Mouse (Mus musculus) mouse trophoblast stem cell (cell line): Measurements from ENCODE around the gene Gm20388.

Source experiments
- in situ Hi-C, 2 experiments: fragments of 300-500 bp; cut with MseI, MboI; formaldehyde crosslinking; loops; 2 replicates in 1 of 2; 3 replicates in 1 of 2; pipeline ENCODE4 v1.15.1; 2025

The Gm20388 gene

DNA sequence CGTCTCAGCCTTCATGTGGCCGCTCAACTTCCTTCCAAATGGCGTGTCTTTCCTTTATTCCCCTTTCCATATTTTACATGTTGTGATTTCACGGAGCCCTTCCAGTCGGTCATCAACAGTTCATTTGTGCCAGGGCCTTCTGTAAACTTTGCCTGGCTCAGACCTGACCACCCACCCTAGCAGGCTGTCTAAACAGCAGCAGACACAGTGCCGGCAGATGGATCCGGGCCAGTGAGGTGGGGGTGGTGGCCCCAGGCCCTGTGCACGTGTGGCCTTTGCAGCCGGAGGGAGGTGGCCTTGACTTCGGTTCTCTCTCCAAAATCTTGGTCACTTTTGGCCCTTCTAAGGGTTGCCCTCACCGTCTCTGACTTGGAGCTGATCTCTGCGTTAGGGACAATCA is 940.8 kb downstream of the Gm20388 start:
- in situ Hi-C loops = no loop called here

DNA sequence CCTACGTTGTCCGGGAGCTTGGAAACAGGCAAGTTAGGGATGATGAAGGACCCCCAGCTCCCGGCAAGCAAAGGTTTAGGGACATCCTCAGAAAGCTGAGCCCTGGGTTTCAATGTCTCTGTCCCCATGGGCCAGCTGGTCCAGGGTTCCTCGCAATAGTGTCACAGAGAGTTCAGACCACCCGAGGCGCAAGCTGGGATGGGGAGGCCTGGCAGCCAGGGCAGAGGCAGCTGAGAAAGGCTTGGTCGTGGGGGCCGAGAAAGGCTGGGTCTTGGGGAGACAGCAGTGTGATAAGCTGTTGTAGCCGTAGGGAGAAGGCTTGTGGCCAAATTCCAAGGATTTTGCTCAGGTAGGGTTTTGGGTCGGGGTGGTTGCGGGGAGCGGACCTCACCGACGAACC is 949.2 kb downstream of the Gm20388 start:
- in situ Hi-C loops = no loop called here

DNA sequence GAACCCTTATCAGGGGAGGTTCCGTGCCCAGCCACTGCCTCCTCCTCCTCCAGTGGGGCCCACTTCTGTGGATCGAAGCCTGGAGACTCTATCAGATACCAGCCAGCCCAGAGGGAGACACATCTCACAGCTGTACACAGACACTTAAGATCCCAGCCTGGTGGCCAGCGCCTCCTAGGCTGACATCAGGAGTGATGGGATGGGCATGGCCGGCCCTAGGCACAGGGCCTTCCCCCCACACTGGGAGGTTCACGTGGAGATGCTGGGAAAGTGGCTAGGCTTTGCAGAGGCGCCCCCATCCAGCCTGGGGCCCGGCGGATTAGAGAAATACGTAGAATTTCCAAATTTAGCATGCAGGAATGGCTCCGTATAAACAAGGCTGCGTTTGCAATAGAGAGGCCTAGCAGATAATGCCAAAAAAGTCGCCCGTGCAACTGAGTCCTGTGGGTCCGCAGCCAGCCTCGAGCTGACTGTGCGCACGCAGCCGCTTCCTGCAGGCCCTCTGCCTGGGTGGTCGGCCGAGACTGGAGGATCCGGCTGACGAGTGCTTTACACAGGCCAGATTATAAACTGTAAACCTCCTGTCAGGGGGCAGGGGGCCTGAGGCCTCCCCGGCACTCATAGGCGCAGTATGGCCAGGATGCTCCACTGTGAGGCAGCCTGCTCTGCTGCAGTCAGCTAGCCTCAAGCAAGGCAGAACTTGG is 949.9 kb downstream of the Gm20388 start:
- in situ Hi-C loops = no loop called here

DNA sequence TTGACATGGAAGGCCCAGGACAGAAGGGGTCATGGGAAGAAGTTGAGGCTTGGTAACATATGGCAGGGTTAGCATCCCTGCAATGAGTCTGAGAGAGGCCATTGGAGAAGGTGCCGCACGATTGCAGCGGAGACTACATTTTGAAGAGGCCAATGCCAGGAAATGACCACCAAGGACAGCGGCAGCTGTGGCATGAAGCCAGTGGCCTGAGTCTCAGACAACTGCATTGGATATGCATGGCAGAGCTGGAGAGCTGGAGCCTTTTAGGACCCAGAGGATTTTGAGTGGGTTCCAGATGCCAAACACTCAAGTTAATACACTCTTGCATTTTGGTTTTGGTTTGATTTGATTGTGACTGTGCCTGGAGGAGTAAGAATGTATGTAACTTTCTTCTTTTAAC is 953.0 kb downstream of the Gm20388 start:
- in situ Hi-C loops = no loop called here

DNA sequence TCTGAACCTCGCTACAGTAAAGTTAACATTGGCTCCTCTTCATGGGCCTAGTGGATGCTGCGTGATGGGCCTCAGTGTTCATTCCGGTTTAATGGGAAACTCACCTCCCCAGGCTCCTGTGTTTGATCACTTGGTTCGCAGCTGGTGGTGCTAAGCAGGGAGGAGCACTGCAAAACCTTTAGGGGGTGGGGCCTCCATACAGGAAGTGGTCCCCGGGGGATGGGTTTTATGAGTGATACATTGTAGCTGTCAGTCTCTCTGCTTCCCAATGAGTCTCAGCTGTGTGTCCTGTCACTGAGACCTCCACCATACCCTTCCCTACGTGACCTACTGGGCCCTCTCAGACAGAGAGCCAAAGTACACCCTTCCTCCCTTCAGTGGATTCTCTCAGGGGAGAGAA is 956.7 kb downstream of the Gm20388 start:
- in situ Hi-C loops = no loop called here

DNA sequence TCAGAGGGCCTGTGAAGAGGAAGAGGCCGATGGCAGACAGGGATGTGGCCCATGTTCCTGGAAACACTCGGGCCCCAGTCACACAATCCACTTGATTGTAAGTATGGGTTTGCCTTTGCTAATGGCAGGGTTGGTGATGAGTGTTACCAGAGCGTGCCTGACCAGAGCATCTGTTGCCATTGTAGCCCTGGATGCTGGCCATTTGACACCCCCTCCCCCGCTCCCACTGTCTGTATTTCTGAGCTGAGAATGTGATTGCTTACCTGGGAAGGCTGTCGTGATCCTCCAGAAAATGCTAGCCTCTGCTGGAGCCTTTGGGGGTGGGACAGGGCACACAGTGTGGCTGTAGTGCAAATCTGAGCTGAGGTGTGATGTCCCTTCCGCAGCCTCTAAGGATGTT is 962.0 kb downstream of the Gm20388 start:
- in situ Hi-C loops = no loop called here

DNA sequence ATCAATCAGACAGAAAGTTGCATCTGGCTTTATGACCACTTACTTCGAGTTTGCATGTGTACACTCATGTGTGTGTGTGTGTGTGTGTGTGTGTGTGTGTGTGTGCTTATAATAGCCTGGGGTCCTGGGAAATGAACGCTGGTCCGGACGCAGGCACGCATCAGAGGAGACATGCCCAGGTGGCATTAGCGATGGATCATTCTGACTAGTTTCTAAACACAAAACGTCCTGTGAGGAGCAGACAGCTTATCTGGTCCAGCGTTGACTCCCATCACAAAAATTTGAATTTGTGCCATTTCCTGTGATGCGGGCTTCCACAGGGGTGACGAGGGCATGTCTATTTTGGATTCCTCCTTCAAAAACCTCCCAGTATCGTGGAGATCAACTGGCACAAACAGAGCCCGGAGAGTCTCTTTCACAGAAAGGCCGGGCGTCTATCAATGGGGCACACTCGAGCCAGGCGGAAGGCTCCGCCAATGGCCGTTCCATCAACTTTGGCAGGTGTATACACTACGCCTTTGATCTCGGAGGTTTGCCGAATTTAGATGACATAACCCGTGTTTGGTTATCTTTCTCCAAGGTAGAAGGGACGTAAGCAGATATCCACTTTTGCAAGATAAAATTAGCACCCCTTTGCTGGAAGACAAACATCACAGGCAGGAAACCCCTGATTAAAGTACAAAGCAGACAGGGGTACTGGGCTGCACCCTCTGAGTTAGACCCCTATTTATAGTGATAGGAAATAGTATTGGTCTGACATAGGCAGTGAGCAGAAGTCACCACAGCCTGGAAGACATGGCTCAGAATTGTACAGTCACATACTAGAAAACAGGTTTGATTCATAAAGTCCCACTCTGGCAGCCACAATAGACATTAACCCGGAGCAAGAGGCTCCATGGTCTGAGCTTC is 965.6 kb downstream of the Gm20388 start:
- in situ Hi-C loops = no loop called here

DNA sequence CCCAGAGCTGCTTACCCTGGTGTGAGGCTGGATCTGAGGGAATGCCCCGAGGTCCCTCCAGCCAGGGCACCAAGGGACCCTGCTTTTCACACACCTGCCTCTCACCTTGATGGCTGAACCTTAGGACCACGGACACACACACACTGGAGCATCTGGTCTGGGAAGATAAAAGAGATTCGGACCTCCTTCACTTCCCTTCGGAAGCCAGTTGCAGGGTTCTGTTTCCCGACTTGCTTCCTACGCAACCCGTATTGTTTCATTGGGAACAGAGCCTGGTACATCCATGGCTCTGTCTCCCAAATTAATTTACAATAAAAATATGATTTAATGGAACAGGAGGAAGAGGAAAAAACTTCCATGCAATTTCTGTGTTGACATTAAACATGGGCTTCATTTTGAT is 966.4 kb downstream of the Gm20388 start:
- in situ Hi-C loops = no loop called here

DNA sequence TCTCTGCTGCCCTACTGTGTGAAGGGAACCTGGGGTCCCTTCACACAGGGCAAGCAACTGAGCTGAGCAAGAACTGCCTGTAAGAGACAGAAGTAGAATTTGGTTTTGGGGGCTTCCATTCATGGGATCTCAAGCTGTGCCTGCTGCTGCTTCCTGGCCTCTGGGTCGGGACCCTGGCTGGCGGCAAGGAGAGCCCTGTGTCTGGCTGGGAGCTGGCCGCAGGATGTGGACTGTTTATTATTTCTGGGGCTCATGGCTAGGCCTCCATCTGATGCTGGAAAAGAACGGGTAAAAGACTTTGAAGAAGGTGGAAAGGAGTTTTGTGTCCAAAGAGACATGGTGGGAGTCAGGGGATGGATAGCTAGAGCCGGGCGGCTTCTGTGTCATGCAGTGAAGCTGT is 969.3 kb downstream of the Gm20388 start:
- in situ Hi-C loops = no loop called here

DNA sequence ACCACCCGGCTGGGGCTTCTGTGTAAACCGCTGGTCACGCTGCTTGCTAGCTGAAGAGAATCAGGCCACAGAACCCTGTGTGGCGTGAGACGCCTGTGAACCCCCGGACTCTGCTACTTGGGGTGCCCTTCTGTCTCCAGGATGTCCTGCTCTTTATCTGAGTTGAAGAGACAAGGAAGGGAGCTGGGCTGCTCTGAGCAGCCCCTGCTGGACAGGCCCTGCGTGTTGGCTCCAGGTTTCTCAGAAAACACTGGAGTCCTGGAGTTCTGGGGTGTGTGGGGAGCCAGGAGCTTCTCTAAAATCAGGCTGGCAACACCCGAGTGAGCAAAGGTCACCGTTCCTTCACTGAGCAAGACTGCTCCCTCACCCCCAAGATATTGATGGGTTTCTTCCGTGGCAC is 971.0 kb downstream of the Gm20388 start:
- in situ Hi-C loops = no loop called here

DNA sequence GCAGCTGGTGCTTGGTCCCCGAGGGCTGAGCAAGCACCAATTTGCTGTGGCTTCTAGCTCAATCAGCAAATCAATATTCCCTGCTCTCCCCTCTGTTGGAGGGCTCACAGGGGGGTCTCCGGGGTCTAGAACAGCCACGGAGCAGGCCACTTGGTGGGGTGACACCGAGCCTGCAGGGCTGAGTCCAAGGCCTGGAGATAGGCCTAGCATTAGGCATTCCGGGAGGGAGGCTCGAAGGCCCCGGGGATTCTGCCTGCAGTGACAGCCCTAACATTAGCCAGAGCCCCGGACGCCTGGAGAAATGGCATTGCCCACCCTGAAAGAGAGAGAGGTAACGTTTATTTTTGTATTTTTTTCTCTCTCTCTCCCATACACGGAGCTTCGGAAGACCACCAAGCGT is 972.0 kb downstream of the Gm20388 start:
- in situ Hi-C loops = no loop called here

DNA sequence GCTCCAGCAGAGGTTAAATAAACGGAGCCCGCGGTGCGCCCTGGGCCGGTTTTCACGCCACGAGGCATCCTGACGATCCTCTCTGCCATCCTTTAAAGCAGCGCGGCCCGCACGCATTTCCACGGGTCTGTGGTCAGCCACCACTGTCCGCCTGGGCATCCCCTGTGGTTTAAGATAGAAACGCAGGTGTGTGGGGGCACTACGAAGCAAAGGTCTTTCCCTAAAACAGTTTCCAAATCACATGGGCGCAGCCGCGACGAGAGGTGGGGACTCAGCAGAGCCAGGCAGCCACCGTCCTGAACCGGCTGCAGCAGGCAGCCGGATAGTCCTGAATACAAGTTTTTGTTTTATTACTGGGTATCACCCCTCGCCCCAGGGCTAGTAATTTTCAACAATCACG is 972.7 kb downstream of the Gm20388 start:
- in situ Hi-C loops = no loop called here

DNA sequence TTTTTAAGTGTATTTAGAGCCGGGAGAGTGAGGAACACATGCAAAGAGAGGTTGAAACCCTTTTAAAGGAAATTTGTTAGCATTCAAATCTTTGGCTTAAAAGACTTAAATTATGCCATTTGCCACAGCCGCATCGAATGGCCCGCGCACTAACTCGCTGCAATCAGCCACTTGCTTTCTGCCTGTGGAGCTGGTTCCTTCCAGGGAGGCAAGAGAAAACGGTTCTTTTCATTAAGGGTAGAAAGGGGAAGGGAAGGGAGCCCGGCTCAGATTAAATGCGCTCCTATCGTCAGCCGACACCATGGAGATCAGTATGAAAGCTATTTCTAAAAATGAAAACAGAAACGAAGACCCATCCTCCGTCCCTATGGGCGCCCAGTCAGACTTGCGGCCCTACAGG is 973.2 kb downstream of the Gm20388 start:
- in situ Hi-C loops = no loop called here

DNA sequence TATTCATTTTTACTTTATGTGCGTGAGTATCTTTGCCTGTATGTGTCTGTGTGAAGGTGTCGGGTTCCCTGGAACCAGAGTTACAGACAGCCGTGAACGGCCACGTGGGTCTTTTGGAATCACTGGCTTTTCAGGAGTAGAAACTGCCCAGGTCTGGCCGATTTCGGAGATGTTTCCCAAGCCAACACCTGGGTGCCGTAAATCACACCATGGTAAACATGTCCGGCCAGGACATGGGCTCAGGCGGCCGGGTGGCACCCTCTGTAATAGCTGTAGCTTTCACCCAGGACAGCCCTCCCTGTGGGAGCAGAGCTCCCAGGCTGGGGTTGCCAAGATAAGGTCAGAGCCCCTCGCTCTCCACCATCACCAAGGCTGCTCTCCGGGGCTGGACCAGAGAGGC is 974.2 kb downstream of the Gm20388 start:
- in situ Hi-C loops = no loop called here

DNA sequence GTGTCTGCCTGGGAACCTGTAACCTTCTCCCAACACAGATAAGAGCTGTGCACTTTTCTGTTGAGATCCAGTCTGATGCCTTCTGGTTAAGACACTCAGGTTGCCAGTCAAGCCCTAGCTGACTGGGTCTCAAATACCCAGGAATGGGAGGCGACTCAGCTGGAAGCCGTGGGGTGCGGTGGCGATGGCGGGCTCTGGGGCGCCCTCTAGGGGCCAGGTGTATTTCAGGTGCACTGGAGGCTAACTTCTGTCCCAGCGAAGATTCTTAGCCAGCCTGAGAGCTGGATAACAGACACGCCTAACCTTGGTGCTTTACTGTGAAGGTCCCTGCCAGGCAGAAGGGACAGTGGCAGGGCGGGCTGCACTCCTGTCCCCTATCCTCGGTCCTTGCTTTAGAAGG is 976.6 kb downstream of the Gm20388 start:
- in situ Hi-C loops = no loop called here

DNA sequence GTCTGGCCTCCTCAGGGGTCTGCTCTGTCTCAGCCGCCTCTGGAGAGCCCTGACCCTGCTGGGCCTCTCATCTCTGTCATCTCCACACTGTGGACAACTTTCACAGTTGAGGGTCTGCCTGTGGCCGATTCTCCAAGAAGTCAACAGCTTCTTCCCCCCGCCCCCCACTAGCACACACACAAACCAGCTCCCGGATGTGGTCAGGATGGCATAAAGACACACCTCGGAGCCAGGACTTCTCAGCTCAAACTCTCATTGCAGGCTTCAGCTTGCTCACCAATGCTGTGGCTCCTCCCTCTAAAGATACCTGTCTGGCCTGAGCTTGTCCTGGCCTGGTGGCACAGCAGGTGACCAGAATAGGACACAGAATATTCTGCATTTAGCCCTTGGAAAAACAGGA is 977.4 kb downstream of the Gm20388 start:
- in situ Hi-C loops = no loop called here

DNA sequence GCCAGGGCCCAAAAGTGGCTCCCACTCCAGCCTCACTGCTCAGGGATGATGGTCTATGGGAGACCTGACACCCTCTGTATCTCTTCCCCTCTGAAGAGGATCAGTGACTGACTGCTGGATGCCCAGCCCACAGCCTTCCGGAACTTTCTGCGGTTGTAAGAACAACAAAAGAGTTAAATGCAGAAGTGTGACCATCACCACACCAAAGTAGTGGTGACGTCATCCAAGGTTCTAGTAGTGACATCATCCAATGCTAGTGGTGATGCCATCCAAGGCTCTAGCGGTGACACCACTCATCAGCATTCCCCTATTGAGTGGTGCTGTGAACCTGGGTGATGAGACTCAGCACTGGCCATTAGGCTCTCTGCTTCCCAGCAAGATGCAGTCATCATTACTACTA is 978.5 kb downstream of the Gm20388 start:
- in situ Hi-C loops = no loop called here

DNA sequence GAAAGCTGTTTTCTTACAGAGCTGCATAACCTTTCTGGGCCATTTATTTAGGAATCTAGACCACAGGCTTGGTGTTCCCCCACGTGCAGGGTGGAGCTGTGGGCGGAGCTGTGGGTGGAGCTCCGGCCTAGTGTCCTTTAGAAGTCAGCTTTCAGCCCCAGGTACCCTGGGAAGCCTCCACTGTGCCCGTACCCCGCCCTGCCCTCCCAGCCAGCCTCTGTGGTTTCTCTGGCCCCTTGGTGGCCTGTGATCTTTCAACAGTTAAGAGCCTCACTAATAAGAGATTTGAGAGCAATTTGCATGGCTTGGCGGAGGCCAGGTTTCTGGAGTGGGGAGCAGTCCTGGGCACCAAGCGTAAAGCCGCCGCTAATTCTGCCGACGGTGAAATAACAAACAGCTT is 979.4 kb downstream of the Gm20388 start:
- in situ Hi-C loops = loop anchor here in 1 of 2 experiments (10.0 kb wide), 1 partner anchor 195 kb away; the partner anchor contains the start of gene Foxf1

DNA sequence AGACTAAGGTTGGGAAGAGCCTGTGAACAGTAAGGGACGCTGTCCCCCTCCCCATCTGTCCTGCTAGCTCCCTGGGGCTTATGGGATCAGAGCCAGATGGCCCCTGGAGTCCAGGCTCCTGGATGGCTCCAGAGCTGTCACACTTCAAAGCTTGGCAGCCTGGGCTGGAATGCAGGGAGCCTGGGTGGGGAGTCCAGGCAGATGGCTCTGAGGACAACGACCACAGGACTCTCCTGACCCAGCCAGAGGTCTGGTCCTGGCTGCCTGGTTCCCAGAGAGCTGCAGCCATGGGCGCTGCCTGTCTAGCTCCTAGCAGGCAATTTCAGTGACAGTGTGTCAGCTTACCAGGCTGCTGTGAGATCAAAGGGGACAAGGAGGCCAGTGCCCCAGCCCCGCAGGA is 984.4 kb downstream of the Gm20388 start:
- in situ Hi-C loops = loop anchor here (5.0 to 10.0 kb wide), 2 partner anchors 182 to 190 kb away; partner anchors contain the start of gene Foxf1 (in 1 of the 2)

DNA sequence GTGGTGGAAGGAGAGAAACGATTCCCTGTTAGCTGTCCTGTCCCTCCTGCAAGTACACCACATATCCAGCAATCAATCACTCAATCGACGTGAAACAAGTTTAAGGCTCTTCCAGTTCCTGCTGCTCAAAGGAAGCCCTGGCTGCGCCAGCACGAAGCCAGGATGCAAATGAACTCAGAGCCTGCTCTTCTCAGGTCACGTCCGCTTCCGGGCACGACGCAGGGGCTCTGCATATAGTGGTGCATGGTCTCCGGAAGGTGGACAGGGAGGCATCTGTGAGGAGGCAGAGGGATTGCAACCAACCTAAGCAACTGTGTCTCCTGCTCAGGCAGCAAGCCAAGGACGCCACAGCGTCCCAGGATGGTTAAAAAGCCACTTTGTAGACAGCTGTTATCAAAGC is 985.0 kb downstream of the Gm20388 start:
- in situ Hi-C loops = loop anchor here (5.0 to 10.0 kb wide), 2 partner anchors 182 to 189 kb away; partner anchors contain the start of gene Foxf1 (in 1 of the 2)

DNA sequence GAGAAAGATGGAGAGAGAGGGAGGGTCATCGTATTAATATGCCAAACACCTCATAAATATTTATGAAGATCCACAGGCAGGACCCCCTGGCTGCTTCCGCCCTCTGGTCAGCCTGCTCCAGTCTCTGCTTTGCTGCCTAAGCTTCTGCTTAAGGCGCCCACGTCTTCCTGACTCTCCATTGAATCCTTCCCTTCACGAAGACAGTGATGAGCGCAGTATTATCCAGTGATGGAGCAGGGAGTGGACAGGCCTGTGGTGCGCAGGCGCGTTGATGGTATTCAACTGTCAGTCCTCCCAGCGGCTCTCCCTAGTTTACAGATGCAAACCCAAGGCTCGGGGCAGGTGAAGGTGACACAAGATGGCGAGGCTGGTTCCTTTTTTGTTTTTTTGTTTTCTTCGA is 985.6 kb downstream of the Gm20388 start:
- in situ Hi-C loops = loop anchor here (5.0 to 10.0 kb wide), 2 partner anchors 181 to 189 kb away; partner anchors contain the start of gene Foxf1 (in 1 of the 2)

DNA sequence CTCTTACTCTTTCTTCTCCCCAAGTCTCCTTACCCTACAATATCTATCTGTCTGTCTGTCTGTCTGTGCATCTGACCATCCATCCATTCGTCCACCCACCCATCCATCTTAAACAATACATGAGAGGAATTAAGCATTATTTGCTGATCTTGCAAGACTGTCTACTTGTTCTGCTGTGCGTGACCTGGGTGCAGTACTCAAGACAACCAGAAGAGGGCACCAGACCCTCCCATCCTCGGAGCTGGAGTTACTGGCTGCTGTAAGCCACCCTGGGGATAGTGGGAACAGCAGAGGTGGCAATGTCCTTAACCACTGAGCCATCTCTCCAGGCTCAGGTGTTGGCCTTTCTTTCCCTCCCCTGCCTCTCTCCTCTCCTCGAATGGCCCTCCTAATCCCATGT is 987.4 kb downstream of the Gm20388 start:
- in situ Hi-C loops = loop anchor here (5.0 to 10.0 kb wide), 2 partner anchors 179 to 187 kb away; partner anchors contain the start of gene Foxf1 (in 1 of the 2)
